Mouse (Mus musculus): Measurements from ENCODE around the gene Olfr503. TPM values are rescaled to one million over a fixed set of nuclear protein-coding genes. Genes with fewer than 3 reads are reported as not detected.

Olfr503 gene
- not detected in 2 replicates for polyA plus RNA-seq (2012; rRNA removed)

DNA sequence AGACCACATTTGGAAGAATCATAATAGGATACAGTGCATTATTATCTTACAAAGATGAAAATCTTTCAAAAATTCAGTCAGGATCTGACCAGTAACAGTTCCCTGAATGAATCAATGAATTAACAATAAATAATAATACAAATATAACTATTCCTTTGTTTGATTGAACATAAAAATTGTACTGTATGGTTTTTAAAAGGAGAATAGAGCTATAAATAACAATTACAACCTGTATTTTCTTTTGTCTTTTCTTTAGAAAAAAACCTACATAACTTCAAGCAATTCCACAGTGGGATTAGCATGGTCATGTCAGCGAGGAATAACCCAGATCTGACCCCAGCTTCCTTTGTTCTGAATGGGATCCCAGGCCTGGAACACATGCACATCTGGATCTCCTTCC is at the start of gene Olfr503:
Olfr503 (plus strand) TSS at position 301 of the 400 bp plus-strand sequence.

DNA sequence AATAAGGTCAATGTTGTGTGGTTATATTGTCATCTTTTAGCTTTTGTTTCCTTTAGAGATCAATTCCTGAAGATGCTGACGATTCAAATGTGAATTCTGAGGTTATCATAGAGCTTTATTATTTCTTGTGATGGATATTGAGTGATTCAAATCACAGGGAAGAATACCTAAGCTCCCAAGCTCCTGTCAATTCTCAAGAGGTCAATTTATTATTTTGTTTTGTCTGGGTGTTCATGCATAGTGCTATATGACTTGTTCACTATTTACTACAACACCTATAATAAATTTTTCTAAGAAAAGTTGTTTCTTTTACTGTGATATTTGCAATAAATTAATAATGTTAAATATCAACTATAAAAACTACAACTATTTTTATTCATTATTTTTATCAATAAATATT is 19.4 kb upstream of the Olfr503 start, which contains the start of gene Olfr502:
Olfr502 (minus strand) TSS at position 101 of the 400 bp plus-strand sequence.

GRCm38 (mm10) chr7:108565693-108566092 is 21.4 kb downstream of the Olfr503 start, which contains the start of gene Olfr504:
Gene Olfr504, minus strand, starts transcription at chr7:108565793.

Other genes with a start within 250 kb of the Olfr503 start
- gene Olfr491, start 231.1 kb upstream of the Olfr503 start, polyA plus RNA-seq (2012; rRNA removed): not detected in 2 replicates
- gene Olfr492, start 220.9 kb upstream of the Olfr503 start, polyA plus RNA-seq (2012; rRNA removed): not detected in 2 replicates
- gene Olfr493, start 197.5 kb upstream of the Olfr503 start, polyA plus RNA-seq (2012; rRNA removed): not detected in 2 replicates
- gene Olfr494, start 179.2 kb upstream of the Olfr503 start, polyA plus RNA-seq (2012; rRNA removed): not detected in 2 replicates
- not detected in 2 replicates for gene Olfr495, start 151.4 kb upstream of the Olfr503 start, polyA plus RNA-seq (2012; rRNA removed)
- gene Olfr497, start 124.1 kb upstream of the Olfr503 start, polyA plus RNA-seq (2012; rRNA removed): not detected in 2 replicates
- gene Olfr498, start 79.2 kb upstream of the Olfr503 start, polyA plus RNA-seq (2012; rRNA removed): not detected in 2 replicates
- not detected in 2 replicates for gene Olfr502, start 19.5 kb upstream of the Olfr503 start, polyA plus RNA-seq (2012; rRNA removed)
- not detected in 2 replicates for gene Olfr504, start 21.3 kb downstream of the Olfr503 start, polyA plus RNA-seq (2012; rRNA removed)
- gene Olfr506, start 66.3 kb downstream of the Olfr503 start, polyA plus RNA-seq (2012; rRNA removed): not detected in 2 replicates
- gene Olfr507, start 77.3 kb downstream of the Olfr503 start, polyA plus RNA-seq (2012; rRNA removed): not detected in 2 replicates
- not detected in 2 replicates for gene Olfr508, start 85.5 kb downstream of the Olfr503 start, polyA plus RNA-seq (2012; rRNA removed)
- not detected in 2 replicates for gene Olfr509, start 107.4 kb downstream of the Olfr503 start, polyA plus RNA-seq (2012; rRNA removed)
- gene Olfr510, start 121.9 kb downstream of the Olfr503 start, polyA plus RNA-seq (2012; rRNA removed): not detected in 2 replicates
- not detected in 2 replicates for gene Olfr512, start 168.8 kb downstream of the Olfr503 start, polyA plus RNA-seq (2012; rRNA removed)
- not detected in 2 replicates for gene Olfr513, start 206.4 kb downstream of the Olfr503 start, polyA plus RNA-seq (2012; rRNA removed)